ENCODE assay signal across 8 mouse cellular contexts in the genomic region with DNA sequence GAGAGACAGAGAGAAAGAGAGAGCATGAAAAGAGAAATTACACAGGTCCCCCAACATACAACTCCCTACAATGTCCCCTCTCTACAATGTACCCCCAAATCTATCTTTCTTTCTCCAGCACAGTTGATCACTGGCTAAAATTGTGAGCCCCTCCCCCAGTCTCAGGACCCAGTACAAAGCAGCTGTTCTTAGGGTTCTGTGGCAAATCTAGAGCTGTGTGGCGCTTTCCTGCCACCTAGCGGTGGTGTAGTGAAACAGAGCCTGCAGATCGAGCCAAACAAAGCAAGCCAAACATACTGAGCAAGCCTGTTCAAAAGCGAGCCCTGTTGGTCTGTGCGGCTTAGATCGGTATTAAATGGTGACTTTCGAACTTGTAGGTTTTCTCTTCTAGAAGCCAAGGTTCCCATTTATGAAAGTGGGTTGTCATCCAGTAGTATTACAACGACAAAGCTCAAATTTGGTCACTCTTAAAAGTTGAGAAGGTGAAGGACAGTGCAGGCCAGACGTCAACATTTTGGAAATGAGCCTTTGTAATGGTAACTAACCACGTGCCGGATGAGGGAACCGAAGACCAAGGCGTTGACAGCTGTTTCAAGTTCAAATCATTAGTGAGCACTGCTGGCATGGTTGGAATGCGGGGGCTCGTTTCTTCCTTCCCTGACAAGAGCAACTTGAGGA. TPM values are rescaled to one million over a fixed set of nuclear protein-coding genes. Genes with fewer than 3 reads are reported as not detected.
DNase-seq lines count a peak whose midpoint lies in the region; ATAC-seq and TF ChIP-seq lines count a peak whose summit lies in the region.

No protein-coding gene starts in this region.

- H3K4me3 ChIP-seq in ES-Bruce4 (ENCODE audit: low read depth, low read length): no peak overlapping the region
- H3K4me3 ChIP-seq in liver, postnatal 0 days (ENCODE audit: low read depth, low read length): no peak overlapping the region
- H3K4me3 ChIP-seq in neural tube, embryonic 15.5 days (replicated peaks): no peak overlapping the region

- no peaks in the 10 kb centered on the region for H3K4me1 ChIP-seq in ES-Bruce4 (ENCODE audit: control insufficient read depth, insufficient read depth, low read length)
- H3K4me1 ChIP-seq in liver, postnatal 0 days (ENCODE audit: insufficient read depth): no peaks in the 10 kb centered on the region
- peaks cover 5% of the 10 kb centered on the region; the same call in 1 of the 2 replicates for H3K4me1 ChIP-seq in neural tube, embryonic 15.5 days

- 34% methylated on average over 15 of the region's 15 CpGs for WGBS in liver, postnatal 0 days (ENCODE audit: insufficient replicate concordance)
- WGBS in neural tube, embryonic 15.5 days: 26% methylated on average over 15 of the region's 15 CpGs

- TF ChIP-seq CTCF in ES-Bruce4 (IDR thresholded peaks at IDR 0.05; ENCODE audit: low read depth, low read length): peak; percentile 92
- TF ChIP-seq CTCF in liver, postnatal 0 days (IDR thresholded peaks at IDR 0.05; ENCODE audit: low read depth): peak; percentile 90

- TF ChIP-seq POLR2A in ES-Bruce4 (IDR thresholded peaks at IDR 0.05; ENCODE audit: insufficient read depth, low read length): no peak

- H3K4me2 ChIP-seq in liver, postnatal 0 days (ENCODE audit: low read depth, low read length): no peak overlapping the region
- H3K4me2 ChIP-seq in neural tube, embryonic 15.5 days: no peak overlapping the region

- TF ChIP-seq EP300 in ES-Bruce4 (IDR thresholded peaks at IDR 0.05; ENCODE audit: insufficient read depth, low read depth, low read length): no peak
- TF ChIP-seq EP300 in liver, postnatal 0 days (IDR thresholded peaks at IDR 0.05; ENCODE audit: low read depth): no peak

- peak; percentile 80 for DNase-seq in brain, embryonic 18.5 days (ENCODE audit: low read depth, low spot score)
- peak; percentile 74 for DNase-seq in fibroblast of lung, adult 2 months (ENCODE audit: low read depth)
- peak; percentile 88 to 89 for DNase-seq in heart, postnatal 10 days
- peak; percentile 68 to 87 for DNase-seq in kidney, postnatal 36 days
- peak; percentile 73 for DNase-seq in liver, postnatal 0 days
- peak; percentile 39 to 47 for DNase-seq in thymus, adult 18-20 months

- intact Hi-C loops in heart, postnatal 10 days (cut with DNase I): loop anchor here (1.0 to 5.0 kb wide), 3 partner anchors 143 to 557 kb away; no protein-coding TSS in a partner anchor

- H3K9ac ChIP-seq in ES-Bruce4 (ENCODE audit: low read depth, poor library complexity, severe bottlenecking): no peak overlapping the region
- no peak overlapping the region for H3K9ac ChIP-seq in liver, postnatal 0 days (replicated peaks)
- H3K9ac ChIP-seq in neural tube, embryonic 15.5 days (replicated peaks): no peak overlapping the region

- no peaks in the 10 kb centered on the region for H3K36me3 ChIP-seq in ES-Bruce4 (ENCODE audit: control insufficient read depth, insufficient read depth, low read length, poor library complexity, severe bottlenecking)
- H3K36me3 ChIP-seq in liver, postnatal 0 days (replicated peaks; ENCODE audit: insufficient read depth, low read length): no peaks in the 10 kb centered on the region
- H3K36me3 ChIP-seq in neural tube, embryonic 15.5 days: no peaks in the 10 kb centered on the region

- H3K9me3 ChIP-seq in ES-Bruce4 (replicated peaks; ENCODE audit: control insufficient read depth, insufficient read depth, low read length, poor library complexity, severe bottlenecking): no peaks in the 10 kb centered on the region; the same call in 1 of the 2 replicates
- H3K9me3 ChIP-seq in liver, postnatal 0 days (ENCODE audit: low read length): no peaks in the 10 kb centered on the region
- H3K9me3 ChIP-seq in neural tube, embryonic 15.5 days (replicated peaks): no peaks in the 10 kb centered on the region

- H3K27ac ChIP-seq in ES-Bruce4 (ENCODE audit: insufficient read depth, low read length): no peak overlapping the region
- H3K27ac ChIP-seq in liver, postnatal 0 days (ENCODE audit: low read depth): no peak overlapping the region
- no peak overlapping the region for H3K27ac ChIP-seq in neural tube, embryonic 15.5 days (replicated peaks)

- 0 out of 2 replicates have a peak, but pooled peaks have one; percentile 29 for ATAC-seq in liver, postnatal 0 days
- ATAC-seq in neural tube, embryonic 15.5 days (ENCODE audit: low FRiP score): peak; percentile 88

- H3K27me3 ChIP-seq in ES-Bruce4 (ENCODE audit: control insufficient read depth, insufficient read depth, low read length, poor library complexity, severe bottlenecking): no peaks in the 10 kb centered on the region
- peaks cover 3% of the 10 kb centered on the region; the same call in 1 of the 2 replicates for H3K27me3 ChIP-seq in liver, postnatal 0 days (ENCODE audit: insufficient read depth, low read length)
- H3K27me3 ChIP-seq in neural tube, embryonic 15.5 days (replicated peaks): no peaks in the 10 kb centered on the region

RNA-seq across cellular contexts. Expression of a gene that starts 44.8 kb away (rescaled TPM):
- polyA plus RNA-seq in ES-Bruce4 (2011; ENCODE audit: insufficient read depth, insufficient read length, low read depth, missing spikeins): 0.46 and 0.72 TPM in 2 replicates
- 1 to 10 TPM; 2.4 to 3.7 TPM for total RNA-seq in heart, postnatal 10 days (2021)
- 1.9 and 2.0 TPM in 2 replicates for polyA plus RNA-seq in liver, postnatal 0 days (2015; fragmentation: Nextera tagmentation; extraction: Ambion mirVana)
- 31.0 and 43.1 TPM in 2 replicates for polyA plus RNA-seq in neural tube, embryonic 15.5 days (2015; fragmentation: Nextera tagmentation; extraction: Ambion mirVana)

Comparison
In these comparisons a context has a peak if more than half of its experiments do, and no peak if none do; other contexts are left out.
1. RNA of a gene that starts 44.8 kb away (polyA plus RNA-seq): 31.0 to 43.1 TPM in neural tube, embryonic 15.5 days; 1.9 to 2.0 TPM in liver, postnatal 0 days and 0.46 to 0.72 TPM in ES-Bruce4; every median in the first group is over 10 times any median in the second.
2. Peak in every context shown above with its lines, with median percentiles within 50 percentile points of each other: DNase-seq.